Mouse (Mus musculus): ENCODE results near the gene Aig1. TPM values are rescaled to one million over a fixed set of nuclear protein-coding genes. Genes with fewer than 3 reads are reported as not detected.

Gene Aig1
- polyA plus RNA-seq, 1 experiment, result not detected

DNA sequence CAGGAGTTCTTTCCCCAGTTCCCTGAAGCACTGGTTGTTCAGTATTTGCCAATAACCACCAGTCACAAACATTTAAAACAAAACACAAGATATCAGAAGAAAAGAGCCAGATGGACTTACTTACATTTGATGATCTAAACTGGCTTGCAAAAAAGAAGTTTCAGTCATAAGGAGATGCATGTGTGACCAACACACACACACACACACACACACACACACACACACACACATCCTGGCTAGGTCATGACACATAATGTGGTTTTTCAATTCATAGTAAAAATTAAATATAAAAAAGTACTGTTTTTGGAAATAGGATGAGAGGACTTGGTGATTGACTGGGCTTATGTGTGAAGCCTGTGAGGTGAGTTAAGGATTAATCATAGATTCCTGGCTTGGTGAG lies 205.3 kb downstream of the Aig1 start:
- no peak for TF ChIP-seq GATA1 (IDR thresholded peaks at IDR 0.05; ENCODE audit: low read length)

DNA sequence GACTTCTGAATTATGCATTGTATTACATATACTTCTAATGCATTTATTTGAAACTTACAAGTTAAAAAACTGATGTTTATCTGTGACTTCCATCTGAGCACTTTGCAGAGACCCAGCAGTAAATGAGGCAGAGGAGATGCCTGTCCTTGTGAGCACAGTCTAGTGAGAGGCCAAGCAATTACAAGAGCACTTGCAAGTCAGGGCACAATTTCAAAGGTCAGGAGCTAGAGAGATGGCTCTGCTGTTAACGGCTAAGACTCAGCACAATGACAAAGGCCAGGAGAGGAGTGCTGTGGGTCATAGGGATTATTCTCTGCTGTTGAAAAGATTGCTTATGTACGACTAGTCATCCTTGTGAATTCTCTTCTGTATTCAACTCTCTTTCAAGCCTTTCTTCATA lies 209.0 kb downstream of the Aig1 start:
- TF ChIP-seq GATA1 (IDR thresholded peaks at IDR 0.05; ENCODE audit: low read length), result no peak

DNA sequence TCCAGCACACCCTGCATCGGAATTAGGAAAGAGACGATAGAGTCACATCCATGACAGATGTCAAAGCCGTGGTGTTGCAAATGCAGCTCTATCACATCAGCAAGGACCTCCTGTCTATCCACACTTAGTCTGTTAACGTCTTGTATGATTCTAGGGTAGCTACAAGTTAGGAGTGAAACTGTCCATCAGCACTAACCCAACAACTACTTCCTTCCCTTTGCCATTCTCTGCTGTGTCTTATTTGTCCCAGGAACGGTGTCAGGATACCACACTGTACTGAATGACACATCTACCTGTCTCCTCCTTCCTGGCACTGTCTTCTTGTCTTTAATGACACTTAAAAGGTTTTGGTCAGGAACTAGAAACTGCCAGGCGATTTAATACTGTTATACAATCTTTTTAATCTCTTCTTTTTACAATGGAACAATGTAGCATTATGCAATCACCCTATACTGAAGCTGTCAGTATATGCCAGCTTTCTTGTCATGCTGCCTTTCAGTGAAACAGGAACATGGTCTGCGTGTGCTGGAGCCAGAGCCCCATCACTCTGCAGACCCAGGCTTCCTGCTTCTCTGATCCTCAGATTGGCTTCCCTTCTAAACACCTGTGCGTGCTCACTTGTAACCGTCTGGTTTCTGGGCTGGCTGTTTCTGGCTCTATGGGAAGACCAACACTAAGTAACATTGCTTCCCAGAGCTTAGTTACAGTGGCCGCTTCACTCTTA lies 214.9 kb downstream of the Aig1 start:
- TF ChIP-seq GATA1 (IDR thresholded peaks at IDR 0.05; ENCODE audit: low read length), result no peak

DNA sequence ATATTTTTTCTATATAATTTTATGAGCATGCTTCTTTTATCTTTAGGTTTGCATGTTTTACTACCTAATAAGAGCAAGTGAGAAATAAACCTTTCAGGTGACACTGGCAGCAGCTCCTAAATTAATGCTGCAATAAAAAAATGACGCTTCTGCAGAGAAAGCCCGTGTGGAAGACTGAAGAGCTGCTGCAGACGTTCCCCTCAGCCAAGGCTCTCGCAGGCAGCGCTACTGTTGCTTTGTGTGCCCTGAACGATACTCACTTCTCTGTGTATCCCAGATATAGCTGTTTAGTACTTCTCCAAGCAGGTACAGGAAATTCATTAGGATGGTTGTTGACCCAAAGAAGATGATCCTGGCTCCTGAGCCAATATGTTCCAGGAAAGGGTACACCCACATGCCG lies 215.5 kb downstream of the Aig1 start:
- no peak for TF ChIP-seq GATA1 (IDR thresholded peaks at IDR 0.05; ENCODE audit: low read length)

DNA sequence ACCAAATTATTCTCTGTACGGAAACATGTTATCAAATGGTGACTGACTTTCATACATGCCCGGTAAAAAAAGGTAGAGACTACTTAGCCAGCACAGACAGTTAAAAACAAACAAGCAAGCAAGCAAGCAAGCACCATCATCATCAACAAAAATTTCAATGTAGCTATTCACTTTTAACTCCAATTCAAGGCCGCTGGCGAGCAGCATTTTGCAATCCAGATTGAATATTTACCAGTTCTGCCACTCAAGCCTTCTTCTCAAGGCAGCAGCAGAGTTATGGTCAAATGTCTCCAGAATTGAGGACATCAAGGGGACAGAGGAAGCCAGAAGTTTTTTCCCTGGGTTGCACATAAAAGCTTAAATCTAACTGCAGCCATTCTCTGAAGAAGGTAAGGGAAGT lies 216.7 kb downstream of the Aig1 start:
- no peak for TF ChIP-seq GATA1 (IDR thresholded peaks at IDR 0.05; ENCODE audit: low read length)

GRCm38 (mm10) chr10:13641750-13642149 lies 227.0 kb downstream of the Aig1 start:
- no peak for TF ChIP-seq GATA1 (IDR thresholded peaks at IDR 0.05; ENCODE audit: low read length)

DNA sequence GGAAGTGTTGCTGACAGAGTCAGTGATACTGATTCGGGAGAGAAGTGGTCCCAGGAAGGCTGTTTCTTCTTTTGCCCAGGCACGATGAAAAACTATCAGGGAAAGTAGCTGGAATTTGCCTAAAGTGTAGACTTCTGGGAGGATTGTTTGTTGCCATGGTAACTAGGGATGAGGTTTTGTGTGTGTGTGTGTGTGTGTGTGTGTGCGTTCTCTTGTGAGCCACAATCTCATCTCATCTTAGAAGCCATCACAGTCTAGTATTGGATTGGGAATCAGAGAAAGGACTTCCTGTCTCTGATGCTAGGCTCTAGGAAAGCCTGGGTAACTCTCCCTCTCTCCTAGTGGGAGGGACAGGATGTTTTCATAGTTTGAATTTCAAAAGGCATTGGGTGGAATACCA lies 237.0 kb downstream of the Aig1 start:
- TF ChIP-seq GATA1 (IDR thresholded peaks at IDR 0.05; ENCODE audit: low read length), result no peak

DNA sequence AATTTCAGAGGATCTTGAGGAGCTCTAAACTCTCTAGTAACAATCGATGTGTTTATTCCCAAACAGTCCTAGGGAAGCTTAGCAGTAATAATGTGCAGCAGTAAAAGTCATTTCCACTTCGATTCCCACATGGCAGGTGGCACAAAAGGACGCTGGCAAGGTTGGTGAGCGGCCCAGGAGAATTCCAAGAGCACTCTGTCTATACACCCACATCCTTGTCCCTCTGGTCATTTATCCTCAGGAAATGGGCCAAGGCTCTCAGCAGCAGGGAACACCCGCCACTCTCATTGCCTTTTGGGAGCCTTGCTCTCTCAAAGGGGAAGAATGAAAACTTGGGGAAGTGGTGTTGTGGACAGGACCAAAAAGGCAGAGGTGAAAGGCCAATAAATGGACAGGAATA lies 245.0 kb downstream of the Aig1 start:
- no peak for TF ChIP-seq GATA1 (IDR thresholded peaks at IDR 0.05; ENCODE audit: low read length)

DNA sequence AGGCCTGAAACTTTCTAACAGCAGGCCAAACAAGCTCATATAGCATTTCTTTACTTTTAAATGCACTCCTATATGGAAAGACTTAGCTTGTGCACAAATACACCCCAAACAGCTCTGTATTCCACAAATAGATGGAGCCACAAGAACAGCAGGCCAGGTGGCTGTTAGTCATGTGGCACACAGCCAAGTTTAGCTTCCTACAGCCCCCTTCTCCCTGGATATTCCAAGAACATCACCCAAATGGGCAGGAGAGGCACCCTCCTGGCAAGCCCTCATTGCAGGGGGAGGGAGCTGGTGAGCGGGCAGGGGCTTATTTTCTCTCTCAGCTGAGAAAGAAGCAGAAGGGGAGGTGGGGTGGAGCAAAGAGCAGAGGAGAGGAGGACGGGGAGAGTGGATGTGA lies 267.9 kb downstream of the Aig1 start:
- no peak for TF ChIP-seq GATA1 (IDR thresholded peaks at IDR 0.05; ENCODE audit: low read length)

DNA sequence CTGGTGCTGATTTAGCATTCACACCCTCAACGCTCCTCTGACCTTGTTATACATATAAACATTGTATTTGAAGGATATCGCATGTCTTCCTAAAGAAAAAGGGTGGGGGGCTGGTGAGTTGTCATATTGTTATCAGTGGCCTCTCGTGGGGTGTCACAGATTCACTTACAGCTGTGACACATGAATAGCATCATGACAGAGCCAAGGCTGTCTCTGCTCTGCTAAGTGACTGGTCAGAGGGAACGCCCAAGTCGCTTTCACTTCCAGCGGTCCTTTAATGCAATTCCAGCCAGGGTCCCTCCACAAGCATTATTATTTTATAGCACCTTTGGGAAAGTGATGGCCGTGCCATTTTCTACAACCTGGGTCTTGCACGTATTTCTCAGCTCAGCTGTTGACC lies 271.3 kb downstream of the Aig1 start:
- no peak for TF ChIP-seq GATA1 (IDR thresholded peaks at IDR 0.05; ENCODE audit: low read length)

Other genes starting within 250 kb of the Aig1 start
- gene Hivep2, start 97.1 kb upstream of the Aig1 start, polyA plus RNA-seq (2012), result not detected in 2 replicates

All from G1E-ER4 (cell line).